Mouse (Mus musculus) intestine, embryonic 16.5 days (tissue): Measurements from ENCODE around the gene Prepl. TPM values are rescaled to one million over a fixed set of nuclear protein-coding genes. Genes with fewer than 3 reads are reported as not detected.

Experiments used
- ATAC-seq: fragments of 200-750 bp; cut with Nextera tagmentation; 2 replicates; pipeline ENCODE4 v1.8.0; 2017; ENCODE audit warnings: moderate TSS enrichment, moderate library complexity
- H3K27ac ChIP-seq: fragments of 300-500 bp; sonication (generic); 2 replicates; pipeline ENCODE4 v1.5.1; 2014; ENCODE audit warnings: mild to moderate bottlenecking, low read length
- H3K27me3 ChIP-seq: fragments of 300-500 bp; sonication (generic); replicated peaks from 2 replicates; pipeline ENCODE4 v1.6.1; 2014; ENCODE audit warnings: low read length, control low read depth, mixed read lengths; ENCODE audit not compliant: control insufficient read depth, insufficient read depth
- H3K36me3 ChIP-seq: fragments of 300-500 bp; sonication (generic); 2 replicates; pipeline ENCODE4 v1.6.1; 2014; ENCODE audit warnings: low read length, control low read depth; ENCODE audit not compliant: control insufficient read depth, insufficient read depth
- H3K4me1 ChIP-seq: fragments of 300-500 bp; sonication (generic); 2 replicates; pipeline ENCODE4 v1.6.1; 2014; ENCODE audit warnings: low read length, control low read depth, mixed read lengths; ENCODE audit not compliant: control insufficient read depth, insufficient read depth
- H3K4me2 ChIP-seq: fragments of 300-500 bp; sonication (generic); 2 replicates; pipeline ENCODE4 v1.6.1; 2014; ENCODE audit warnings: low read depth, low read length, control low read depth
- H3K4me3 ChIP-seq: fragments of 300-500 bp; sonication (generic); 2 replicates; pipeline ENCODE4 v1.5.1; 2014; ENCODE audit warnings: mild to moderate bottlenecking, low read length
- H3K9ac ChIP-seq: fragments of 300-500 bp; sonication (generic); 2 replicates; pipeline ENCODE4 v1.6.1; 2014; ENCODE audit warnings: low read depth, low read length
- H3K9me3 ChIP-seq: fragments of 300-500 bp; sonication (generic); 2 replicates; pipeline ENCODE4 v1.6.1; 2016; ENCODE audit warnings: low read length, control low read depth; ENCODE audit not compliant: control insufficient read depth
- WGBS: fragments of 180-500 bp; shearing (Covaris S2); extraction: QIAGEN DNeasy Blood & Tissue Kit; methylation state at CpG from one replicate; pipeline ENCODE4 v1.1.7; 2014; 5-methylcytosine and 5-hydroxymethylcytosine counted together
- polyA plus RNA-seq: library from polyadenylated mRNA; unstranded; fragments of >200 nt; fragmentation: Nextera tagmentation; extraction: Ambion mirVana; gene quantifications from 2 replicates; pipeline ENCODE4 v1.2.1, GENCODE M21; 2015

The Prepl gene
- polyA plus RNA-seq, 1 experiment from 2014 or later = 26.4 TPM

- 91% methylated on average over 4 of the region's 4 CpGs for WGBS
These were observed 16.0 kb downstream of the Prepl start for GRCm38 (mm10) chr17:85074083-85074482.

GRCm38 (mm10) chr17:85073214-85073613 lies 16.8 kb downstream of the Prepl start:
- H3K4me1 ChIP-seq = peaks cover 4% of the 10 kb centered on the region; the same call in 1 of the 2 replicates
- H3K4me3 ChIP-seq = no peak overlapping the region
- peaks cover 12% of the 10 kb centered on the region for H3K36me3 ChIP-seq
- no peak overlapping the region for H3K27ac ChIP-seq
- no peak overlapping the region for H3K9ac ChIP-seq
- no peaks in the 10 kb centered on the region for H3K9me3 ChIP-seq
- ATAC-seq = peak; percentile 70
- WGBS = 61% methylated on average over 7 of the region's 7 CpGs
- H3K27me3 ChIP-seq = no peaks in the 10 kb centered on the region
- H3K4me2 ChIP-seq = no peak overlapping the region

More at GRCm38 (mm10) chr17:85074083-85074482, 16.0 kb downstream of the Prepl start:
- Histone ChIP-seq H3K9me3 (no peaks in the 10 kb centered on the region), H3K4me1 (peaks cover 4% of the 10 kb centered on the region; the same call in 1 of the 2 replicates), H3K4me3 (no peak overlapping the region), H3K27me3 (no peaks in the 10 kb centered on the region), H3K4me2 (no peak overlapping the region), H3K36me3 (peaks cover 12% of the 10 kb centered on the region), H3K27ac (no peak overlapping the region), H3K9ac (no peak overlapping the region)
- no peak for ATAC-seq

- 69% methylated on average over 11 of the region's 11 CpGs for WGBS
- H3K4me2 ChIP-seq = no peak overlapping the region
- H3K27me3 ChIP-seq = no peaks in the 10 kb centered on the region
- no peak for ATAC-seq
- H3K9ac ChIP-seq = no peak overlapping the region
- no peaks in the 10 kb centered on the region for H3K9me3 ChIP-seq
- peaks cover 4% of the 10 kb centered on the region; the same call in 1 of the 2 replicates for H3K4me1 ChIP-seq
- H3K27ac ChIP-seq = no peak overlapping the region
- no peak overlapping the region for H3K4me3 ChIP-seq
- peaks cover 12% of the 10 kb centered on the region for H3K36me3 ChIP-seq
These were observed 17.7 kb downstream of the Prepl start for GRCm38 (mm10) chr17:85072383-85072782.

- no peak for ATAC-seq
- H3K4me3 ChIP-seq = no peak overlapping the region
- H3K4me2 ChIP-seq = no peak overlapping the region
- no peaks in the 10 kb centered on the region for H3K27me3 ChIP-seq
- peaks cover 4% of the 10 kb centered on the region; the same call in 1 of the 2 replicates for H3K4me1 ChIP-seq
- H3K36me3 ChIP-seq = peaks cover 10% of the 10 kb centered on the region
- H3K9ac ChIP-seq = no peak overlapping the region
- no peak overlapping the region for H3K27ac ChIP-seq
- 91% methylated on average over 8 of the region's 8 CpGs for WGBS
- no peaks in the 10 kb centered on the region for H3K9me3 ChIP-seq
These were observed 18.8 kb downstream of the Prepl start for GRCm38 (mm10) chr17:85071088-85071775.

GRCm38 (mm10) chr17:85070658-85071057 lies 19.4 kb downstream of the Prepl start:
- ATAC-seq = no peak
- Histone ChIP-seq H3K9me3 (no peaks in the 10 kb centered on the region), H3K36me3 (peaks cover 13% of the 10 kb centered on the region), H3K4me1 (peaks cover 4% of the 10 kb centered on the region; the same call in 1 of the 2 replicates), H3K27me3 (no peaks in the 10 kb centered on the region), H3K9ac (no peak overlapping the region), H3K4me3 (no peak overlapping the region), H3K4me2 (no peak overlapping the region), H3K27ac (no peak overlapping the region)
- 80% methylated on average over 6 of the region's 6 CpGs for WGBS

GRCm38 (mm10) chr17:85067331-85067730 lies 22.7 kb downstream of the Prepl start:
- no peak overlapping the region for H3K4me3 ChIP-seq
- H3K9me3 ChIP-seq = no peaks in the 10 kb centered on the region
- H3K4me1 ChIP-seq = no peaks in the 10 kb centered on the region
- no peak overlapping the region for H3K9ac ChIP-seq
- no peak overlapping the region for H3K4me2 ChIP-seq
- no peak for ATAC-seq
- no peaks in the 10 kb centered on the region for H3K27me3 ChIP-seq
- H3K36me3 ChIP-seq = peaks cover 16% of the 10 kb centered on the region
- H3K27ac ChIP-seq = no peak overlapping the region
- 97% methylated on average over 7 of the region's 7 CpGs for WGBS

- 91% methylated on average over 7 of the region's 7 CpGs for WGBS
- H3K9ac ChIP-seq = no peak overlapping the region
- no peaks in the 10 kb centered on the region for H3K27me3 ChIP-seq
- peaks cover 10% of the 10 kb centered on the region for H3K36me3 ChIP-seq
- H3K27ac ChIP-seq = no peak overlapping the region
- no peak overlapping the region for H3K4me2 ChIP-seq
- no peak for ATAC-seq
- no peaks in the 10 kb centered on the region for H3K9me3 ChIP-seq
- H3K4me1 ChIP-seq = no peaks in the 10 kb centered on the region
- no peak overlapping the region for H3K4me3 ChIP-seq
These were observed 26.5 kb downstream of the Prepl start for GRCm38 (mm10) chr17:85063560-85063959.

- peaks cover 4% of the 10 kb centered on the region; the same call in 1 of the 2 replicates for H3K36me3 ChIP-seq
- no peak overlapping the region for H3K27ac ChIP-seq
- H3K4me2 ChIP-seq = no peak overlapping the region
- H3K4me3 ChIP-seq = no peak overlapping the region
- H3K27me3 ChIP-seq = no peaks in the 10 kb centered on the region
- H3K9ac ChIP-seq = no peak overlapping the region
- H3K4me1 ChIP-seq = no peaks in the 10 kb centered on the region
- H3K9me3 ChIP-seq = no peaks in the 10 kb centered on the region
- 94% methylated on average over 6 of the region's 6 CpGs for WGBS
- ATAC-seq = no peak
These were observed 30.9 kb downstream of the Prepl start for GRCm38 (mm10) chr17:85059136-85059535.

GRCm38 (mm10) chr17:85058276-85058675 lies 31.8 kb downstream of the Prepl start:
- Histone ChIP-seq H3K36me3 (peaks cover 4% of the 10 kb centered on the region; the same call in 1 of the 2 replicates), H3K27ac (no peak overlapping the region), H3K9ac (no peak overlapping the region), H3K27me3 (no peaks in the 10 kb centered on the region), H3K4me1 (no peaks in the 10 kb centered on the region), H3K9me3 (no peaks in the 10 kb centered on the region), H3K4me3 (no peak overlapping the region), H3K4me2 (no peak overlapping the region)
- WGBS = 95% methylated on average over 7 of the region's 7 CpGs
- ATAC-seq = no peak
